Mouse (Mus musculus): ENCODE measurements at regions not wholly inside any gene's neighbourhood (a gene's known extent, or its start where the extent isn't known, plus 50 kb on each side); places are given as distances from the start of the nearest gene placed in this dataset.

GRCm38 (mm10) chr16:76183556-76183955 lies 161.5 kb upstream of the Samsn1 start:
- DNase-seq (ENCODE audit: low spot score in 2 of 2) = no peak

- DNase-seq (ENCODE audit: low spot score in 2 of 2) = no peak
Measured at GRCm38 (mm10) chr16:76183105-76183504, 161.0 kb upstream of the Samsn1 start.

- no peak for DNase-seq (ENCODE audit: low spot score in 2 of 2)
Measured at GRCm38 (mm10) chr16:76181596-76181995, 159.5 kb upstream of the Samsn1 start.

GRCm38 (mm10) chr16:76167651-76168050 lies 145.6 kb upstream of the Samsn1 start:
- DNase-seq (ENCODE audit: low spot score in 2 of 2) = no peak

- DNase-seq (ENCODE audit: low spot score in 2 of 2) = no peak
Measured at GRCm38 (mm10) chr16:76160879-76161278, 138.8 kb upstream of the Samsn1 start.

- no peak for DNase-seq (ENCODE audit: low spot score in 2 of 2)
Measured at GRCm38 (mm10) chr16:76158585-76158984, 136.5 kb upstream of the Samsn1 start.

GRCm38 (mm10) chr16:76153766-76154525 lies 131.9 kb upstream of the Samsn1 start:
- DNase-seq (ENCODE audit: low spot score in 2 of 2) = no peak

GRCm38 (mm10) chr16:76149581-76149980 lies 127.5 kb upstream of the Samsn1 start:
- DNase-seq (ENCODE audit: low spot score in 2 of 2) = no peak

GRCm38 (mm10) chr16:76133892-76134291 lies 111.8 kb upstream of the Samsn1 start:
- DNase-seq (ENCODE audit: low spot score in 2 of 2) = no peak

- DNase-seq (ENCODE audit: low spot score in 2 of 2) = no peak
Measured at GRCm38 (mm10) chr16:76130486-76130885, 108.4 kb upstream of the Samsn1 start.

GRCm38 (mm10) chr16:76129982-76130381 lies 107.9 kb upstream of the Samsn1 start:
- peak; percentile 48 to 56 for DNase-seq (ENCODE audit: low spot score in 2 of 2)

GRCm38 (mm10) chr16:76123021-76123384 lies 100.9 kb upstream of the Samsn1 start:
- DNase-seq (ENCODE audit: low spot score in 2 of 2) = no peak

GRCm38 (mm10) chr16:76122172-76123020 lies 100.3 kb upstream of the Samsn1 start:
- DNase-seq (ENCODE audit: low spot score in 2 of 2) = no peak

- no peak for DNase-seq (ENCODE audit: low spot score in 2 of 2)
Measured at GRCm38 (mm10) chr16:76120712-76121111, 98.6 kb upstream of the Samsn1 start.

- no peak for DNase-seq (ENCODE audit: low spot score in 2 of 2)
Measured at GRCm38 (mm10) chr16:76110383-76110782, 88.3 kb upstream of the Samsn1 start.

GRCm38 (mm10) chr16:76108464-76108863 lies 86.4 kb upstream of the Samsn1 start:
- DNase-seq (ENCODE audit: low spot score in 2 of 2) = no peak

GRCm38 (mm10) chr16:76104673-76105072 lies 82.6 kb upstream of the Samsn1 start:
- DNase-seq (ENCODE audit: low spot score in 2 of 2) = no peak

GRCm38 (mm10) chr16:76101773-76102172 lies 79.7 kb upstream of the Samsn1 start:
- no peak for DNase-seq (ENCODE audit: low spot score in 2 of 2)

GRCm38 (mm10) chr16:76097808-76098207 lies 75.7 kb upstream of the Samsn1 start:
- DNase-seq (ENCODE audit: low spot score in 2 of 2) = no peak

GRCm38 (mm10) chr16:76096363-76096762 lies 74.3 kb upstream of the Samsn1 start:
- DNase-seq (ENCODE audit: low spot score in 2 of 2) = no peak

- no peak for DNase-seq (ENCODE audit: low spot score in 2 of 2)
Measured at GRCm38 (mm10) chr16:76085363-76085762, 63.3 kb upstream of the Samsn1 start.

- no peak for DNase-seq (ENCODE audit: low spot score in 2 of 2)
Measured at GRCm38 (mm10) chr16:76082465-76082864, 60.4 kb upstream of the Samsn1 start.

Data from spleen, postnatal 36 days (tissue).